Mouse (Mus musculus) central nervous system, embryonic 11.5 days (tissue): ENCODE results near the gene Cirbp. TPM values are rescaled to one million over a fixed set of nuclear protein-coding genes. Genes with fewer than 3 reads are reported as not detected.

Experiments
- polyA plus RNA-seq: library from polyadenylated mRNA; depleted of rRNA; stranded (reverse); fragments of >200 nt; gene quantifications from 2 replicates; pipeline ENCODE4 v1.2.3, GENCODE M21; 2012; rRNA removed

Gene Cirbp
- polyA plus RNA-seq = 260 and 305 TPM in 2 replicates

GRCm38 (mm10) chr10:80165392-80166128 lies at the start of gene Cirbp:
Gene Cirbp, plus strand, starts transcription at chr10:80165985.

GRCm38 (mm10) chr10:80138553-80139438 lies 27.0 kb upstream of the Cirbp start, which contains the start of gene Atp5d:
Gene Atp5d, plus strand, starts transcription at chr10:80138632.

GRCm38 (mm10) chr10:80140666-80141035 lies 25.1 kb upstream of the Cirbp start, which contains the start of gene Cbarp:
Gene Cbarp, minus strand, starts transcription at chr10:80140835.

GRCm38 (mm10) chr10:80147719-80148601 lies 17.8 kb upstream of the Cirbp start, which contains the start of gene Midn:
Gene Midn, plus strand, starts transcription at chr10:80148272.

GRCm38 (mm10) chr10:80172527-80173292 lies 6.9 kb downstream of the Cirbp start, which contains the start of gene 1600002K03Rik:
Gene 1600002K03Rik, plus strand, starts transcription at chr10:80172944.

GRCm38 (mm10) chr10:80179068-80180051 lies 13.6 kb downstream of the Cirbp start, which contains the start of gene Efna2:
Gene Efna2, plus strand, starts transcription at chr10:80179482.

Other genes starting within 250 kb of the Cirbp start
- 1.2 and 1.3 TPM in 2 replicates for gene Kiss1r, start 249.0 kb upstream of the Cirbp start, polyA plus RNA-seq
- 110 and 123 TPM in 2 replicates for gene R3hdm4, start 244.8 kb upstream of the Cirbp start, polyA plus RNA-seq
- gene Arid3a, start 238.9 kb upstream of the Cirbp start, polyA plus RNA-seq = 11.1 and 12.1 TPM in 2 replicates
- gene Wdr18, start 205.8 kb upstream of the Cirbp start, polyA plus RNA-seq = 40.0 and 55.7 TPM in 2 replicates
- 0.28 and 0.39 TPM in 2 replicates for gene Grin3b, start 195.3 kb upstream of the Cirbp start, polyA plus RNA-seq
- 120 and 158 TPM in 2 replicates for gene Tmem259, start 181.7 kb upstream of the Cirbp start, polyA plus RNA-seq
- gene Cnn2, start 177.4 kb upstream of the Cirbp start, polyA plus RNA-seq = 66.5 and 128 TPM in 2 replicates
- 7.7 and 7.9 TPM in 2 replicates for gene Abca7, start 169.5 kb upstream of the Cirbp start, polyA plus RNA-seq
- 12.5 and 14.7 TPM in 2 replicates for gene Arhgap45, start 149.3 kb upstream of the Cirbp start, polyA plus RNA-seq
- 194 and 280 TPM in 2 replicates for gene Polr2e, start 126.2 kb upstream of the Cirbp start, polyA plus RNA-seq
- gene Gpx4, start 118.8 kb upstream of the Cirbp start, polyA plus RNA-seq = 416 and 440 TPM in 2 replicates
- gene Sbno2, start 60.4 kb upstream of the Cirbp start, polyA plus RNA-seq = 16.6 and 19.3 TPM in 2 replicates
- 119 and 142 TPM in 2 replicates for gene Stk11, start 50.2 kb upstream of the Cirbp start, polyA plus RNA-seq
- 329 and 334 TPM in 2 replicates for gene Atp5d, start 27.4 kb upstream of the Cirbp start, polyA plus RNA-seq
- gene Cbarp, start 25.1 kb upstream of the Cirbp start, polyA plus RNA-seq = 33.8 and 39.4 TPM in 2 replicates
- gene Midn, start 17.7 kb upstream of the Cirbp start, polyA plus RNA-seq = 171 and 228 TPM in 2 replicates
- gene 1600002K03Rik, start 7.0 kb downstream of the Cirbp start, polyA plus RNA-seq = 15.7 and 18.1 TPM in 2 replicates
- gene Efna2, start 13.5 kb downstream of the Cirbp start, polyA plus RNA-seq = 47.6 and 65.6 TPM in 2 replicates
- gene Mum1, start 60.4 kb downstream of the Cirbp start, polyA plus RNA-seq = 115 and 164 TPM in 2 replicates
- gene Ndufs7, start 83.1 kb downstream of the Cirbp start, polyA plus RNA-seq = 188 and 220 TPM in 2 replicates
- gene Gamt, start 95.0 kb downstream of the Cirbp start, polyA plus RNA-seq = 11.8 and 25.1 TPM in 2 replicates
- 156 and 213 TPM in 2 replicates for gene Dazap1, start 95.5 kb downstream of the Cirbp start, polyA plus RNA-seq
- 3,440 and 4,629 TPM in 2 replicates for gene Rps15, start 126.5 kb downstream of the Cirbp start, polyA plus RNA-seq
- gene Apc2, start 130.0 kb downstream of the Cirbp start, polyA plus RNA-seq = 48.8 and 63.3 TPM in 2 replicates
- gene 2310011J03Rik, start 154.6 kb downstream of the Cirbp start, polyA plus RNA-seq = 30.4 and 34.3 TPM in 2 replicates
- gene Pcsk4, start 163.5 kb downstream of the Cirbp start, polyA plus RNA-seq = 3.1 and 4.9 TPM in 2 replicates
- 2.0 and 3.5 TPM in 2 replicates for gene Reep6, start 164.0 kb downstream of the Cirbp start, polyA plus RNA-seq
- gene Adamtsl5, start 182.4 kb downstream of the Cirbp start, polyA plus RNA-seq = 0.52 and 0.75 TPM in 2 replicates
- 0.26 and 0.29 TPM in 2 replicates for gene Plk5, start 190.5 kb downstream of the Cirbp start, polyA plus RNA-seq
- 57.7 and 74.4 TPM in 2 replicates for gene Mex3d, start 221.7 kb downstream of the Cirbp start, polyA plus RNA-seq
- 289 and 353 TPM in 2 replicates for gene Mbd3, start 233.6 kb downstream of the Cirbp start, polyA plus RNA-seq
- gene Uqcr11, start 240.8 kb downstream of the Cirbp start, polyA plus RNA-seq = 428 and 554 TPM in 2 replicates